Mouse (Mus musculus) CH12.LX (cell line): ENCODE results near the gene Abhd2.

Source experiments
- CHD1 ChIP-seq: IDR thresholded peaks from 2 replicates; pipeline ENCODE4 v1.6.1; 2012; ENCODE audit warnings: low read depth, low read length, improper control_type of control experiment, inconsistent platforms
- CHD2 ChIP-seq: IDR thresholded peaks from 2 replicates; pipeline ENCODE4 v1.6.1; 2011; ENCODE audit warnings: low read length, improper control_type of control experiment
- CTCF ChIP-seq, 2 experiments: IDR thresholded peaks in 1 of 2; conservative IDR thresholded peaks in 1 of 2; 2 replicates each; pipeline ENCODE4 v1.5.1; 2011 to 2012; ENCODE audit warnings: low read depth in 2 of 2, low read length in 2 of 2, improper control_type of control experiment in 1 of 2, inconsistent platforms in 1 of 2, mild to moderate bottlenecking in 1 of 2, moderate library complexity in 1 of 2
- E2F4 ChIP-seq: IDR thresholded peaks from 2 replicates; pipeline ENCODE4 v1.6.1; 2011; ENCODE audit warnings: low read depth, low read length, improper control_type of control experiment; ENCODE audit not compliant: insufficient replicate concordance
- ELF1 ChIP-seq: IDR thresholded peaks from 2 replicates; pipeline ENCODE4 v1.6.1; 2014; ENCODE audit warnings: low read depth, mild to moderate bottlenecking, inconsistent platforms, low read length, improper control_type of control experiment
- EP300 ChIP-seq: IDR thresholded peaks from 2 replicates; pipeline ENCODE4 v1.6.1; 2011; ENCODE audit warnings: low read length, improper control_type of control experiment
- KAT2A ChIP-seq: IDR thresholded peaks from 2 replicates; pipeline ENCODE4 v1.6.1; 2012; ENCODE audit warnings: low read length, improper control_type of control experiment, inconsistent platforms; ENCODE audit not compliant: insufficient replicate concordance
- POLR2A ChIP-seq: IDR thresholded peaks from 2 replicates; pipeline ENCODE4 v1.6.1; 2011; ENCODE audit warnings: low read depth, mild to moderate bottlenecking, improper control_type of control experiment, low read length
- TCF12 ChIP-seq: IDR thresholded peaks from 2 replicates; pipeline ENCODE4 v1.6.1; 2014; ENCODE audit warnings: low read depth, mild to moderate bottlenecking, inconsistent platforms, low read length, improper control_type of control experiment
- USF1 ChIP-seq: IDR thresholded peaks from 2 replicates; pipeline ENCODE4 v1.6.1; 2014; ENCODE audit warnings: low read depth, mild to moderate bottlenecking, inconsistent platforms, low read length, improper control_type of control experiment
- ZC3H11A ChIP-seq: IDR thresholded peaks from 2 replicates; pipeline ENCODE4 v1.6.1; 2012; ENCODE audit warnings: low read depth, mild to moderate bottlenecking, inconsistent platforms, low read length, improper control_type of control experiment
- ZKSCAN1 ChIP-seq: IDR thresholded peaks from 2 replicates; pipeline ENCODE4 v1.6.1; 2012; ENCODE audit warnings: low read depth, inconsistent platforms, low read length, improper control_type of control experiment, borderline replicate concordance

- TF ChIP-seq KAT2A (no peak), ZC3H11A (no peak), CHD2 (no peak), E2F4 (no peak), POLR2A (no peak), ZKSCAN1 (no peak), CTCF (conservative IDR thresholded peaks at IDR 0.05 in 1 of 2, IDR thresholded peaks at IDR 0.05 in 1 of 2; ENCODE audit: low read depth in 2 of 2, low read length in 2 of 2) (no peak), ELF1 (no peak), USF1 (no peak), TCF12 (no peak), CHD1 (no peak), EP300 (no peak)
Measured at GRCm38 (mm10) chr7:79369416-79369815, 96.4 kb downstream of the Abhd2 start.
